Mouse (Mus musculus): ENCODE measurements around the gene Lipi. TPM values are rescaled to one million over a fixed set of nuclear protein-coding genes. Genes with fewer than 3 reads are reported as not detected.

Lipi gene
- polyA plus RNA-seq, 1 experiment from 2014 or later, result not detected

DNA sequence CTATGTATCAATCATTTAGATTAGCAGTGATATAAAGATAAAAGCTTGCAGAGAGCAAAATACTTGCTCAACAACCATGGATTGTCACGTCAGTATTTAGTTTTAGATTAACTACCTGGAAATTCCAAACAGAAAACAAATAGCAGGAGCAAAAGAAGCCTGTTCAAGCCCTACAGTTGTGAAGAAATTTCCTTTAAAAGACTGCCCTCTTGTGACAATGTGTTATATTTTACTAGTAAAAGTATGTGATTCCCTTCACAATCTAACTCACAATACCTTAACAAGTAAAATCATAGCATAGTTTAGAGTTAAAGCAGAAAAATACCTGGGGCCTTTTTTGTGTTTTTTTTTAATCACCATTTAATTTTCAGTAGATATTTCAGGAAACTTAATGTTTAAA is 54.2 kb downstream of the Lipi start:
- no peaks in the 10 kb centered on the region for H3K36me3 ChIP-seq
- H3K4me3 ChIP-seq, result no peak overlapping the region
- no peaks in the 10 kb centered on the region for H3K27me3 ChIP-seq (ENCODE audit: low read depth, poor library complexity, severe bottlenecking)
- no peaks in the 10 kb centered on the region for H3K9me3 ChIP-seq (replicated peaks)
- H3K27ac ChIP-seq (replicated peaks), result no peak overlapping the region
- 43% methylated on average over 1 of the region's 1 CpGs for WGBS
- no peak for DNase-seq (ENCODE audit: low spot score)
- H3K4me1 ChIP-seq, result no peaks in the 10 kb centered on the region

GRCm38 (mm10) chr16:75496568-75496967 is 89.3 kb downstream of the Lipi start:
- Histone ChIP-seq H3K4me1 (no peaks in the 10 kb centered on the region), H3K27me3 (ENCODE audit: low read depth, poor library complexity, severe bottlenecking) (no peaks in the 10 kb centered on the region), H3K4me3 (no peak overlapping the region), H3K9me3 (replicated peaks) (no peaks in the 10 kb centered on the region), H3K36me3 (no peaks in the 10 kb centered on the region), H3K27ac (replicated peaks) (no peak overlapping the region)
- no peak for DNase-seq (ENCODE audit: low spot score)
- 96% methylated on average over 4 of the region's 4 CpGs for WGBS

Other genes with a start within 250 kb of the Lipi start
- gene Rbm11, start 6.8 kb upstream of the Lipi start, polyA plus RNA-seq (2016; fragmentation: Nextera tagmentation; extraction: Ambion mirVana), result 0.53 and 0.87 TPM in 2 replicates
- gene Hspa13, start 181.0 kb upstream of the Lipi start, polyA plus RNA-seq (2016; fragmentation: Nextera tagmentation; extraction: Ambion mirVana), result 29.4 and 31.8 TPM in 2 replicates

Data from midbrain, embryonic 10.5 days (tissue).